Mouse (Mus musculus): ENCODE measurements around the gene Cxcl2. TPM values are rescaled to one million over a fixed set of nuclear protein-coding genes. Genes with fewer than 3 reads are reported as not detected.

The Cxcl2 gene
- polyA plus RNA-seq, 2 experiments = 0.03 TPM; not detected in 1

DNA sequence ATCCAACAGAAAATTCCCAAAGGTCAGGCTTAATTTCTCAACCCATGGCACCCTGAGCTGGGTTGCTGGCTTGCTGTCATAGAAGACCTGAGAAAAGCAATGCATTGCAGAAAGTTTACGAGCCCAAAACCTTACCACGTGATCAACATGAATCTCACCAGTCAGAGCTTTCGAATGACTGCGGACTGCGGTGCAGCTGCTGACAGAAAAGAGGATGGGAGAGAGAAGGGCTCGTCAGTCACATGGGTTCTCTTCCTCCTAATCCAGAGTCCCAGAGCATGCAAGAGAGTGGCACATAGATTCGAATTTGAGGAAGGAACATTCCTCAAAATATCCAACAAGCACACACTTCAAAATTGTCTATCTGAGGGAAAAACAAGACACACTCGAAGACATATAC, 9.4 kb upstream of the Cxcl2 start:
- H3K9ac ChIP-seq (replicated peaks) = no peak overlapping the region
- no peaks in the 10 kb centered on the region; the same call in 1 of the 2 replicates for H3K27me3 ChIP-seq (ENCODE audit: control insufficient read depth, insufficient read depth, low read length)
- ATAC-seq (ENCODE audit: insufficient read depth) (no peak), DNase-seq (ENCODE audit: low read depth in 3 of 3, low spot score in 3 of 3) (no peak)
- no peak overlapping the region for H3K4me2 ChIP-seq (ENCODE audit: low read depth)
- no peaks in the 10 kb centered on the region for H3K4me1 ChIP-seq (replicated peaks; ENCODE audit: control insufficient read depth in 2 of 2, insufficient read depth in 2 of 2, low read length in 1 of 2)
- H3K36me3 ChIP-seq (replicated peaks; ENCODE audit: control insufficient read depth, insufficient read depth, low read depth) = no peaks in the 10 kb centered on the region
- no peak for TF ChIP-seq EP300 (IDR thresholded peaks at IDR 0.05; ENCODE audit: low read depth)
- no peak for TF ChIP-seq CTCF (IDR thresholded peaks at IDR 0.05; ENCODE audit: low read depth)
- WGBS (ENCODE audit: insufficient replicate concordance) = 49% methylated on average over 8 of the region's 8 CpGs
- H3K4me3 ChIP-seq (ENCODE audit: insufficient read depth in 1 of 2, low read depth in 2 of 2, low read length in 2 of 2) = no peak overlapping the region
- no peaks in the 10 kb centered on the region for H3K9me3 ChIP-seq (ENCODE audit: control insufficient read depth, low read length)
- H3K27ac ChIP-seq = no peak overlapping the region

DNA sequence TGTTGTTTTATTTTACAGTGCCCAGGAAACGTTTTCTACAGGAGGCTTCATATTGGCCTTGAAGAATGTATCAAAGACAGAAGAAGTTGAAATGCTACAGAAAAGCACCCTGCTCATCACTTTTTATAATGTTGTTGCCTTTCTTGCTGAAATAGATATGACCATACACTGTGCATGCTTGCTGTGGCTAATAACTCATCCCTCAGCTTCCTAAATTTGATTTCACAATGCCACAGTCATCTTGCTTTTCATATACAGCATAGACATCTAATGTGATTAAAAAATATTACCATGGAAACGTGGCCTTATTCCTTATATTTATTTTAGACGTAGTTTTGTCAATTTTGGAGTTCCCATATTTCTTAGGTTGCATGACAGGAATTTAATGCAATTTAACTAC, 6.2 kb upstream of the Cxcl2 start:
- no peak for DNase-seq (ENCODE audit: low read depth in 3 of 3, low spot score in 3 of 3)
- ATAC-seq (ENCODE audit: insufficient read depth) = no peak
- Histone ChIP-seq H3K9ac (replicated peaks) (no peak overlapping the region), H3K27ac (no peak overlapping the region), H3K27me3 (ENCODE audit: control insufficient read depth, insufficient read depth, low read length) (no peaks in the 10 kb centered on the region), H3K36me3 (replicated peaks; ENCODE audit: control insufficient read depth, insufficient read depth, low read depth) (no peaks in the 10 kb centered on the region), H3K4me1 (replicated peaks; ENCODE audit: control insufficient read depth in 2 of 2, insufficient read depth in 2 of 2, low read length in 1 of 2) (no peaks in the 10 kb centered on the region), H3K4me3 (ENCODE audit: insufficient read depth in 1 of 2, low read depth in 2 of 2, low read length in 2 of 2) (no peak overlapping the region), H3K9me3 (ENCODE audit: control insufficient read depth, low read length) (no peaks in the 10 kb centered on the region), H3K4me2 (ENCODE audit: low read depth) (no peak overlapping the region)
- no peak for TF ChIP-seq CTCF (IDR thresholded peaks at IDR 0.05; ENCODE audit: low read depth)
- TF ChIP-seq EP300 (IDR thresholded peaks at IDR 0.05; ENCODE audit: low read depth) = no peak
- 39% methylated on average over 3 of the region's 3 CpGs for WGBS (ENCODE audit: insufficient replicate concordance)

DNA sequence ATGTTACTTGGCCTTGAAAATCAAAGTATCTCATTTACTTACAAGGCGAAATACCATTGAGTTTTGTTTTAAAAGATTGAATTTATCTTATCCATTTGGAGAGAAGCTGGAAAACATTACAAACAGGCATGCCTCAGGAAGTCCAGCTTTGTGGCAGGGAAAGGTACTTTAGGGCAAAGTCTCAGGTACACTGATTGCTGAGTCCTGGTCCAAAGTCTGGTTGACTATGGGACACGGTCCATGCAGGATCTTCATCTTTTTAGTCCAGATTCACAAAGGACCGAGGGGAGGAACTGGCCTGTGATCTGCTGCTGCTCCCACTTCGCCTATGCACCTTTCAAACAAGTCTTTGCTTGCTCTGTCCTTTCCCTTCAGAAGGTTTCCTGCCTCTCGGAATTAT, 4.4 kb upstream of the Cxcl2 start:
- 45% methylated on average over 5 of the region's 5 CpGs for WGBS (ENCODE audit: insufficient replicate concordance)
- H3K27me3 ChIP-seq (ENCODE audit: control insufficient read depth, insufficient read depth, low read length) = no peaks in the 10 kb centered on the region; the same call in 1 of the 2 replicates
- no peak overlapping the region for H3K4me2 ChIP-seq (ENCODE audit: low read depth)
- H3K4me1 ChIP-seq (replicated peaks; ENCODE audit: control insufficient read depth in 2 of 2, insufficient read depth in 2 of 2, low read length in 1 of 2) = 0 out of 4 replicates have a peak, but pooled peaks cover 0 to 4% of the 10 kb centered on the region in 2 experiments
- no peaks in the 10 kb centered on the region for H3K36me3 ChIP-seq (replicated peaks; ENCODE audit: control insufficient read depth, insufficient read depth, low read depth)
- no peaks in the 10 kb centered on the region for H3K9me3 ChIP-seq (ENCODE audit: control insufficient read depth, low read length)
- no peak overlapping the region for H3K27ac ChIP-seq
- DNase-seq (ENCODE audit: low read depth in 3 of 3, low spot score in 3 of 3) = no peak
- no peak overlapping the region for H3K4me3 ChIP-seq (ENCODE audit: insufficient read depth in 1 of 2, low read depth in 2 of 2, low read length in 2 of 2)
- TF ChIP-seq EP300 (IDR thresholded peaks at IDR 0.05; ENCODE audit: low read depth) = no peak
- ATAC-seq (ENCODE audit: insufficient read depth) = no peak
- no peak overlapping the region for H3K9ac ChIP-seq (replicated peaks)

DNA sequence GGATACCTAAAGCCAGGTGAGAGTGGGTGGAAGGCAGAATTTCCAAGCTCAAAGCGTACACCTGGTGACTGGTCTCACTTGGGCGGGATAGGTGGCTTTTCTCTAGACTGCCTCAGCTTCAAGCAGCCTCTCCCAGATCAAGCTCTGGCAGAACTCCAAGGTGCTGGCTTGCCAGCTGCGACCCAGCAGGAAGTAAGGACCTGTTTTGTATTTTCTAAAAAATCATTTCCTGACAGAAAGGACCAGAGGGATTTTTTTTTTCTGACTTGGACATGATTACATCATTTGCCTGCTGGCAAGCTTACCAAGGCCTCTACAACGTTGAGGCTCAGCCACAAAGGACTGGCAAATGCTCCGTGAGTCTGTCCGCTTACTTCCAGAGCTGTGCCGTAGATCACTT, 3.5 kb upstream of the Cxcl2 start:
- no peaks in the 10 kb centered on the region for H3K9me3 ChIP-seq (ENCODE audit: control insufficient read depth, low read length)
- DNase-seq (ENCODE audit: low read depth in 3 of 3, low spot score in 3 of 3) (no peak), ATAC-seq (ENCODE audit: insufficient read depth) (no peak)
- H3K27ac ChIP-seq = no peak overlapping the region
- H3K4me2 ChIP-seq (ENCODE audit: low read depth) = no peak overlapping the region
- 54% methylated on average over 7 of the region's 7 CpGs for WGBS (ENCODE audit: insufficient replicate concordance)
- H3K27me3 ChIP-seq (ENCODE audit: control insufficient read depth, insufficient read depth, low read length) = no peaks in the 10 kb centered on the region; the same call in 1 of the 2 replicates
- no peaks in the 10 kb centered on the region for H3K36me3 ChIP-seq (replicated peaks; ENCODE audit: control insufficient read depth, insufficient read depth, low read depth)
- TF ChIP-seq CTCF (IDR thresholded peaks at IDR 0.05; ENCODE audit: low read depth) = no peak
- no peak for TF ChIP-seq EP300 (IDR thresholded peaks at IDR 0.05; ENCODE audit: low read depth)
- H3K4me3 ChIP-seq (ENCODE audit: insufficient read depth in 1 of 2, low read depth in 2 of 2, low read length in 2 of 2) = no peak overlapping the region
- no peak overlapping the region for H3K9ac ChIP-seq (replicated peaks)
- H3K4me1 ChIP-seq (replicated peaks; ENCODE audit: control insufficient read depth in 2 of 2, insufficient read depth in 2 of 2, low read length in 1 of 2) = 0 out of 4 replicates have a peak, but pooled peaks cover 0 to 4% of the 10 kb centered on the region in 2 experiments

DNA sequence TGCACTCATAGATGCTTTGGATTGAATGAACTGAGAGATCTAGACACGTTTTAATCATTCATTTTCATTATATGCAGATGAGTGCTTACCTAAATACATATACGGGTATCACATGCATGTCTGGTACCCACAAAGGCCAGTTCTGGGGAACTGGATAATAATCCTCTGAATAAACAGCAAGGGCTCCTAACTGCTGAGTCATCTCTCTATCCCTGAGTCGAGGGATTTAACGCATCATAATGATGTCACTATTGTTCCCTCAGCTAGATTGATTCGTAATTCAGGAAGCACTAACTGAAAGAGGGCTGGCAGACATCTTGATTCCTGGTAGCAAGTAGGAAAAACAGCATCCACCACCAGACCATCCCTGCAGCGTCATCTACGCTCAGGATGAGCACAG, 3.0 kb upstream of the Cxcl2 start:
- 51% methylated on average over 7 of the region's 7 CpGs for WGBS (ENCODE audit: insufficient replicate concordance)
- Histone ChIP-seq H3K9ac (replicated peaks) (no peak overlapping the region), H3K27me3 (ENCODE audit: control insufficient read depth, insufficient read depth, low read length) (no peaks in the 10 kb centered on the region; the same call in 1 of the 2 replicates), H3K27ac (no peak overlapping the region), H3K4me2 (ENCODE audit: low read depth) (no peak overlapping the region), H3K36me3 (replicated peaks; ENCODE audit: control insufficient read depth, insufficient read depth, low read depth) (no peaks in the 10 kb centered on the region), H3K4me3 (ENCODE audit: insufficient read depth in 1 of 2, low read depth in 2 of 2, low read length in 2 of 2) (no peak overlapping the region), H3K4me1 (replicated peaks; ENCODE audit: control insufficient read depth in 2 of 2, insufficient read depth in 2 of 2, low read length in 1 of 2) (0 out of 4 replicates have a peak, but pooled peaks cover 0 to 4% of the 10 kb centered on the region in 2 experiments), H3K9me3 (ENCODE audit: control insufficient read depth, low read length) (no peaks in the 10 kb centered on the region)
- DNase-seq (ENCODE audit: low read depth in 3 of 3, low spot score in 3 of 3) (no peak), ATAC-seq (ENCODE audit: insufficient read depth) (no peak)
- TF ChIP-seq CTCF (IDR thresholded peaks at IDR 0.05; ENCODE audit: low read depth) (no peak), EP300 (IDR thresholded peaks at IDR 0.05; ENCODE audit: low read depth) (no peak)

Data from liver, embryonic 14.5 days (tissue).